Mouse (Mus musculus) liver, embryonic 14.5 days (tissue): ENCODE measurements at regions not wholly inside any gene's neighbourhood (a gene's known extent, or its start where the extent isn't known, plus 50 kb on each side); places are given as distances from the start of the nearest gene placed in this dataset.

ENCODE experiments used
- ATAC-seq: fragments of 200-750 bp; cut with Nextera tagmentation; 2 replicates; pipeline ENCODE4 v1.8.0; 2017; ENCODE audit warnings: moderate number of reproducible peaks, mild to moderate bottlenecking, moderate library complexity; ENCODE audit not compliant: insufficient read depth
- DNase-seq, 3 experiments: peaks; one replicate each; pipeline ENCODE4 v3.0.0-alpha.2; 2012 to 2013; ENCODE audit warnings: low read depth in 3 of 3, low spot score in 3 of 3
- H3K27ac ChIP-seq: fragments of 300-500 bp; sonication (generic); 2 replicates; pipeline ENCODE4 v1.5.1; 2014; ENCODE audit warnings: moderate library complexity, mild to moderate bottlenecking, control low read depth, inconsistent platforms
- H3K27me3 ChIP-seq: fragments of 300-500 bp; sonication (generic); 2 replicates; pipeline ENCODE4 v1.6.1; 2014; ENCODE audit warnings: mild to moderate bottlenecking, low read length, moderate library complexity; ENCODE audit not compliant: control insufficient read depth, insufficient read depth
- H3K36me3 ChIP-seq: fragments of 300-500 bp; sonication (generic); replicated peaks from 2 replicates; pipeline ENCODE4 v1.6.1; 2014; ENCODE audit warnings: low read depth; ENCODE audit not compliant: control insufficient read depth, insufficient read depth
- H3K4me1 ChIP-seq, 2 experiments: fragments of 200-500 bp in 1 of 2; fragments of 300-500 bp in 1 of 2; sonication (generic) in 1 of 2; replicated peaks; 2 replicates each; pipeline ENCODE4 v1.6.1; 2012 to 2014; ENCODE audit warnings: antibody characterized with exemption in 1 of 2, inconsistent platforms in 1 of 2, low read length in 1 of 2; ENCODE audit not compliant: control insufficient read depth in 2 of 2, insufficient read depth in 2 of 2
- H3K4me2 ChIP-seq: fragments of 300-500 bp; sonication (generic); 2 replicates; pipeline ENCODE4 v1.6.1; 2014; ENCODE audit warnings: low read depth, mild to moderate bottlenecking, control low read depth, moderate library complexity
- H3K4me3 ChIP-seq, 2 experiments: fragments of 200-500 bp in 1 of 2; fragments of 300-500 bp in 1 of 2; sonication (generic) in 1 of 2; 2 replicates each; pipeline ENCODE4 v1.5.1; 2012 to 2014; ENCODE audit warnings: low read depth in 2 of 2, low read length in 2 of 2, mild to moderate bottlenecking in 2 of 2, control low read depth in 1 of 2, inconsistent platforms in 1 of 2, moderate library complexity in 1 of 2; ENCODE audit not compliant: insufficient read depth in 1 of 2
- H3K9ac ChIP-seq: fragments of 300-500 bp; sonication (generic); replicated peaks from 2 replicates; pipeline ENCODE4 v1.6.1; 2014; ENCODE audit warnings: mild to moderate bottlenecking, control low read depth, moderate library complexity
- H3K9me3 ChIP-seq: fragments of 300-500 bp; sonication (generic); 2 replicates; pipeline ENCODE4 v1.6.1; 2016; ENCODE audit warnings: low read length, mixed read lengths; ENCODE audit not compliant: control insufficient read depth
- CTCF ChIP-seq: IDR thresholded peaks from 2 replicates; pipeline ENCODE4 v1.5.1; 2016; ENCODE audit warnings: antibody characterized with exemption, low read depth, control low read depth
- EP300 ChIP-seq: IDR thresholded peaks from 2 replicates; pipeline ENCODE4 v1.6.1; 2016; ENCODE audit warnings: antibody characterized with exemption, low read depth
- WGBS: fragments of 180-500 bp; shearing (Covaris S2); extraction: QIAGEN DNeasy Blood & Tissue Kit; methylation state at CpG from one replicate; pipeline ENCODE4 v1.1.7; 2014; ENCODE audit not compliant: insufficient replicate concordance; 5-methylcytosine and 5-hydroxymethylcytosine counted together

DNA sequence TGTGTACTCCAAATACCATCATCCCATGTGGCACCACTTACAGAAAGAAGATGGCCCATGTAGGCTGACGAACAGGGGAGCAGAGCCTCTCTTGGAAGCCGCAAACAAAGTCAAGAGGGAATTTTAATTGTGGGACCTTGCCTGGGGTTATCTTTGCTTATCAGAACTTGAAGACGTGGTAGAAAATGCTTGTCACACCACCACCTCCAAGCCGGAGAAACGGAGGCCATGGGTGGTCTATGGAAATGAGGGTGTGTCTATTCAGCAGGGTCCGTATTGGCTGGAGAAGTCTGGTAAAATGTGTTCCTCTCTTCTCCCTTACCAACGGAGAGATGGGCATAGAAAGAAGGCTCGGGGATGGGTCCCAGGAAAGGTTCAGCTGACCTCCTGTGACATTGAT is 313.6 kb downstream of the Sox9 start:
- H3K36me3 ChIP-seq: no peaks in the 10 kb centered on the region
- no peak overlapping the region for H3K27ac ChIP-seq
- H3K27me3 ChIP-seq: no peaks in the 10 kb centered on the region
- H3K4me1 ChIP-seq: peaks cover 0 to under 1% of the 10 kb centered on the region in 2 experiments; a peak in 2 of 4 replicates
- ATAC-seq (no peak), DNase-seq (no peak)
- H3K9ac ChIP-seq: no peak overlapping the region
- H3K9me3 ChIP-seq: no peaks in the 10 kb centered on the region
- H3K4me2 ChIP-seq: no peak overlapping the region
- no peak for TF ChIP-seq CTCF
- no peak for TF ChIP-seq EP300
- no peak overlapping the region for H3K4me3 ChIP-seq
- 55% methylated on average over 8 of the region's 8 CpGs for WGBS

DNA sequence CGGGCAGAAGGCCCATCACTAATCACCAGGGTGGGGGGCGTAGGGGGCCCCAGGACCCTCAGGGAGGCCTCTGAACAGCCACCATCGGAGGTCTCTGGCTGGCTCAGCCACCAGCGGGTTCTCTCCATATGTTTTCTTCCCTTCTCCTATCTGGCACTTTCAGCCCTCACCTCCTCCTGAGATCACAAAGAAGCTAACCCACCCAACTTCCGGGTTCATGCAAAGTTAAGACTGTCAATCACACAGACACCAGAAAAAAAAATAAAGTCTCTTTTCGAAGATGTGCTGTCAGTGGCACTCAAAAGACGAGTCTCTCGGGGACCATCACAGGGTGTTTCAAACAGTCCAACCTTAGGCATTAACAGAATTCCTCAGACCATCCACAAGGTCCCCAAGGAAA is 314.2 kb downstream of the Sox9 start:
- no peak overlapping the region for H3K9ac ChIP-seq
- no peaks in the 10 kb centered on the region; a peak in 1 of 4 replicates for H3K4me1 ChIP-seq
- DNase-seq (no peak), ATAC-seq (no peak)
- no peak overlapping the region for H3K27ac ChIP-seq
- no peaks in the 10 kb centered on the region for H3K27me3 ChIP-seq
- no peak for TF ChIP-seq EP300
- no peak for TF ChIP-seq CTCF
- 53% methylated on average over 8 of the region's 8 CpGs for WGBS
- H3K9me3 ChIP-seq: no peaks in the 10 kb centered on the region
- H3K36me3 ChIP-seq: no peaks in the 10 kb centered on the region
- no peak overlapping the region for H3K4me2 ChIP-seq
- no peak overlapping the region for H3K4me3 ChIP-seq

DNA sequence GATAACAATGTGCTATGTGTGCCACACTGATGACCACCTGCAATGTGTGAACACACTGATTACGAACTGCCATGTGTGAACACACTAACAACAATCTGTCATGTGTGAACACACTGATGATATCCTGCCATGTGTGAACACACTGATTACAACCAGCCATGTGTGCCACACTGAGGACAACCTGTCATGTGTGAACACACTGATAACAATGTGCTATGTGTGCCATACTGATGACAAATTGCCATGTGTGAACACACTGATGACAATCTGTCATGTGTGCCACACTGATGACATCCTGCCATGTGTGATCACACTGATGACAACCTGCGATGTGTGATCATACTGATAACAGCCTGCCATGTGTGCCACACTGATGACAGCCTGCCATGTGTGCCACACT is 316.3 kb downstream of the Sox9 start:
- H3K4me2 ChIP-seq: no peak overlapping the region
- H3K27ac ChIP-seq: no peak overlapping the region
- DNase-seq (no peak), ATAC-seq (no peak)
- no peak for TF ChIP-seq CTCF
- no peak for TF ChIP-seq EP300
- no peaks in the 10 kb centered on the region for H3K27me3 ChIP-seq
- H3K9ac ChIP-seq: no peak overlapping the region
- H3K36me3 ChIP-seq: no peaks in the 10 kb centered on the region
- peaks cover 0 to 2% of the 10 kb centered on the region in 2 experiments; a peak in 1 of 4 replicates for H3K4me1 ChIP-seq
- no peaks in the 10 kb centered on the region for H3K9me3 ChIP-seq
- H3K4me3 ChIP-seq: no peak overlapping the region
- WGBS: 67% methylated on average over 2 of the region's 2 CpGs

DNA sequence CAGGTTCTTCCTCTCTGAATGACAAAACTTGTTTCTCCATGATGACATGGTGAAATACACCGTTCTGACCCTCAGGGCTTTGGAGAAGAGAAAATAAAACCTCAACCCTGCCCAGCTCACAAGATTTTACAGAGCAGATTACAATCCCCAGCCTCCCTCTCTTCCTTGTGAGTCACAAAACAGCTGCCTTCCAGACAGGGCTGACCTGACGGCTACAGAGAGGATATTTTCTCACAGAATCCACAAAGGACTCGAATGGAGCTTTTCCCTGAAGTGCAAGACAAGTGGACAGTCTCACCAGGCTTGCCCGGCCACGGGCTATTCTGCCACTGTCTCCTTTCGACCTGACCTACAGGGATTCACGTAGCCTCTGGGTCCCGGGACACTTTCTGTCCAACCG is 318.8 kb downstream of the Sox9 start:
- Histone ChIP-seq H3K36me3 (no peaks in the 10 kb centered on the region), H3K27me3 (no peaks in the 10 kb centered on the region), H3K9me3 (no peaks in the 10 kb centered on the region), H3K4me3 (no peak overlapping the region), H3K4me2 (no peak overlapping the region), H3K4me1 (peaks cover 0 to 2% of the 10 kb centered on the region in 2 experiments; a peak in 1 of 4 replicates), H3K27ac (no peak overlapping the region), H3K9ac (no peak overlapping the region)
- ATAC-seq (no peak), DNase-seq (no peak)
- WGBS: 50% methylated on average over 9 of the region's 9 CpGs
- TF ChIP-seq CTCF (no peak), EP300 (no peak)

DNA sequence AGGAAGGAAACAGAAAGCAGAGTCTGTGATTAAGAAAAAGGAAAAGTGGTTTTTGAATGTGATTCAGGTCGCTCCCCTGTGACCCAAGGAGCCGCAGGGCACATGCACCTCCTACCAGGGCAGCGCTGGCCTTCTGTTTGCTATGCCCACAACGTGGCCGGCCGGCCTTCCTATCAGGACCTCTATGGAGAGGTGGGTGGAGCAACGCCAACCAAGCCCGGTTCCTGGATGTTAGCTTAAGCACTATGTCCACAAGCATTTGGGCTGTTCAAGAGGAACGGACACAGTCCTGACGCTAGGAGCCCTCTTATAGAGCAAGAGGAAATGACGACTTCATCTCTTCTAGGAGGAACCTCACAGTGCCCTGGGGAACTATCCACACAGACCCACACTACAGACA is 319.5 kb downstream of the Sox9 start:
- 32% methylated on average over 11 of the region's 11 CpGs for WGBS

More for the DNA sequence above, 319.5 kb downstream of the Sox9 start:
- Histone ChIP-seq H3K27me3 (no peaks in the 10 kb centered on the region), H3K9ac (no peak overlapping the region), H3K9me3 (no peaks in the 10 kb centered on the region), H3K4me2 (peak overlapping the region; percentile 40), H3K27ac (no peak overlapping the region), H3K4me3 (no peak overlapping the region), H3K4me1 (peaks cover 0 to 2% of the 10 kb centered on the region in 2 experiments; a peak in 1 of 4 replicates), H3K36me3 (no peaks in the 10 kb centered on the region)
- ATAC-seq (peak; percentile 57), DNase-seq (no peak)
- TF ChIP-seq EP300 (no peak), CTCF (no peak)
